Mouse (Mus musculus) myocyte (in vitro differentiated cells): ENCODE results near the gene Epm2a. TPM values are rescaled to one million over a fixed set of nuclear protein-coding genes. Genes with fewer than 3 reads are reported as not detected.

ENCODE experiments used
- H3K27me3 ChIP-seq: one replicate; pipeline ENCODE4 v1.6.1; 2011; ENCODE audit not compliant: control insufficient read depth, insufficient read depth, insufficient read length
- H3K36me3 ChIP-seq: one replicate; pipeline ENCODE4 v1.6.1; 2011; ENCODE audit not compliant: control insufficient read depth, insufficient read depth
- H3K4me2 ChIP-seq: one replicate; pipeline ENCODE4 v1.6.1; 2011; ENCODE audit warnings: low read depth, control low read depth
- H3K4me3 ChIP-seq: one replicate; pipeline ENCODE4 v1.5.1; 2011; ENCODE audit warnings: mild to moderate bottlenecking, control low read depth, moderate library complexity
- H3K79me2 ChIP-seq: one replicate; pipeline ENCODE4 v1.6.1; 2011; ENCODE audit not compliant: control insufficient read depth, insufficient read depth
- H3ac ChIP-seq: one replicate; pipeline ENCODE4 v1.6.1; 2011; ENCODE audit not compliant: control insufficient read depth, insufficient read length
- CEBPB ChIP-seq: IDR thresholded peaks from 2 replicates; pipeline ENCODE4 v1.6.1; 2011; ENCODE audit warnings: mild to moderate bottlenecking, moderate library complexity; ENCODE audit not compliant: poor library complexity, insufficient read depth, severe bottlenecking
- E2F4 ChIP-seq: IDR thresholded peaks from one replicate; pipeline ENCODE4 v1.6.1; 2011; ENCODE audit warnings: mild to moderate bottlenecking, control low read depth, moderate library complexity; ENCODE audit not compliant: insufficient read depth
- MAX ChIP-seq: IDR thresholded peaks from one replicate; pipeline ENCODE4 v1.6.1; 2011; ENCODE audit warnings: low read depth, mild to moderate bottlenecking, control low read depth
- MYOD1 ChIP-seq, 3 experiments: IDR thresholded peaks; one replicate each; pipeline ENCODE4 v1.6.1; 2011; ENCODE audit warnings: control low read depth in 2 of 3, low read depth in 2 of 3, mild to moderate bottlenecking in 2 of 3, moderate library complexity in 1 of 3; ENCODE audit not compliant: insufficient read length in 2 of 3, control insufficient read depth in 1 of 3
- MYOG ChIP-seq, 3 experiments: IDR thresholded peaks; one replicate each; pipeline ENCODE4 v1.6.1; 2011; ENCODE audit warnings: control low read depth in 2 of 3, low read depth in 2 of 3, mild to moderate bottlenecking in 2 of 3; ENCODE audit not compliant: insufficient read length in 2 of 3, control insufficient read depth in 1 of 3, insufficient read depth in 1 of 3
- POLR2A ChIP-seq: IDR thresholded peaks from one replicate; pipeline ENCODE4 v1.6.1; 2011; ENCODE audit warnings: low read depth, mild to moderate bottlenecking, control low read depth, moderate library complexity; ENCODE audit not compliant: insufficient read length
- POLR2AphosphoS2 ChIP-seq: IDR thresholded peaks from one replicate; pipeline ENCODE4 v1.6.1; 2011; ENCODE audit warnings: low read depth, control low read depth; ENCODE audit not compliant: insufficient read length
- REST ChIP-seq: IDR thresholded peaks from one replicate; pipeline ENCODE4 v1.6.1; 2011; ENCODE audit warnings: mild to moderate bottlenecking, control low read depth, moderate library complexity; ENCODE audit not compliant: insufficient read depth, insufficient read length
- SRF ChIP-seq: IDR thresholded peaks from one replicate; pipeline ENCODE4 v1.6.1; 2011; ENCODE audit warnings: low read depth; ENCODE audit not compliant: control insufficient read depth, insufficient read length
- TCF12 ChIP-seq: IDR thresholded peaks from one replicate; pipeline ENCODE4 v1.6.1; 2011; ENCODE audit warnings: mild to moderate bottlenecking, control low read depth; ENCODE audit not compliant: poor library complexity, insufficient read depth, severe bottlenecking
- TCF3 ChIP-seq: IDR thresholded peaks from one replicate; pipeline ENCODE4 v1.6.1; 2011; ENCODE audit warnings: low read depth, control low read depth; ENCODE audit not compliant: insufficient read length
- USF1 ChIP-seq: IDR thresholded peaks from one replicate; pipeline ENCODE4 v1.6.1; 2011; ENCODE audit warnings: low read depth, mild to moderate bottlenecking, control low read depth, moderate library complexity
- polyA plus RNA-seq: library from polyadenylated mRNA; unstranded; fragments of >200 nt; fragmentation: generic; extraction: Trizol; gene quantifications from one replicate; pipeline ENCODE4 v1.2.1, GENCODE M21; 2012; ENCODE audit warnings: missing spikeins

Epm2a gene
- 1.0 TPM for polyA plus RNA-seq

DNA sequence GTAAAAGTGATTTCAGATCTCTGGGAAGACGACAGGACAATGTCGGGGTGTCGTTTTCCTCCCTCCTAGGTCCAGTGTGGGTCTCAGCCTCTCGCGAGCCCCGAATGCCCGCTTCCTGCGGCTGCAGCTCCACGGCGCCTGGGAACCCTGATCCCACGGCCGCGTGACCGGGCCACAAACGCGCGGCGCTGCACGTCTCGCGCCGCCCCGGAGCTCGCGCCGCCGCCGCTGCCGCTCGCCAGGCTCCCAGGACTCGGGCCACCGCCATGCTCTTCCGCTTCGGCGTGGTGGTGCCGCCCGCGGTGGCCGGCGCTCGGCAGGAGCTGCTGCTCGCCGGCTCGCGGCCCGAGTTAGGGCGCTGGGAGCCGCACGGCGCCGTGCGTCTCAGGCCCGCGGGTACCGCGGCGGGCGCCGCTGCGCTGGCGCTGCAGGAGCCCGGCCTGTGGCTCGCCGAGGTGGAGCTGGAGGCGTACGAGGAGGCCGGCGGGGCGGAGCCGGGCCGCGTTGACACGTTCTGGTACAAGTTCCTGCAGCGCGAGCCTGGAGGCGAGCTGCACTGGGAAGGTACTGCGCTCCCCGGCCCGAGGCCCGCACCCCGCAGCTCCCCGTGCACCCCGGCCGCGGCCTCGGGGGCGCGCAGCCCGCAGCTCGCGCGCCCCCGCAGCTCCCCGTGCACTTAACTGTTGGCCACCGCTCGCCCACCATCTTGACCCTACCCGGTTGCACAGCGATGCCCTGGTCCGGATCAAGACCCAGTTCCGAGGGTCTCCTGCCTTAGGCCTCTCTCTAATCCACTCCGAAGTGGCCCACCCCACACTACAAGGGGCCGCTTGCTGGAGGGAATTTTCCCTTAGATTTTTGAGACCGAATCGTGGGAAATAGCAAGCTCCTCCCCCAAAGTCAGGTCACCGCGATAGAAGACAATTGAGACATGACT is at the start of gene Epm2a:
Epm2a (plus strand) TSS at position 200 of the 937 bp plus-strand sequence.
- Histone ChIP-seq H3K4me3 (peak within 1 kb of the TSS; percentile 24), H3K27me3 (peaks cover 10% of the 10 kb centered on the region), H3K36me3 (no peaks in the 10 kb centered on the region), H3ac (peak within 1 kb of the TSS; percentile 86), H3K79me2 (no peaks in the 10 kb centered on the region), H3K4me2 (peak within 1 kb of the TSS; percentile 93)
- peak in 1 of 3 experiments; percentile 10 for TF ChIP-seq MYOG (IDR thresholded peaks at IDR 0.05; ENCODE audit: control insufficient read depth in 1 of 3, insufficient read depth in 1 of 3, insufficient read length in 2 of 3, low read depth in 2 of 3)
- TF ChIP-seq POLR2A = peak; percentile 56
- no peak for TF ChIP-seq POLR2AphosphoS2
- TF ChIP-seq REST = no peak

DNA sequence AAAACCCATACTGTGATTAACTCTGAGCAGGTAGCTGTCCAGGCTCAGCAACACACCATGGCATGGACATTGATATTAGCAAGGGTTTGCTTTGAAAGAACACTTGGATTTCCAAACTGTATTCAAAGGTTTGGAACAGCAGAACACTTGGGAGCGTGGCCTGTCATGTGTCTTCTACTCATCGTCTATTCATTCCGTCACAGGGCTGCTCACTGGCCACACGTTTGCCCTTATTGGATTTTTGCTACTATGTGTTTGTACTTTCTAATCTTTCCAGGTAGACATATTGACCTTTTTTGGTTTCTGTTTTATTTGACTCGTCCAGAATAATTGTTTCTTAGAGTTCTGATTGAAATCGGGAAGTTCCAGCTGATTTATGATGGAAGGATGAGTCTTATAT is 44.8 kb upstream of the Epm2a start:
- H3K27me3 ChIP-seq = no peaks in the 10 kb centered on the region

DNA sequence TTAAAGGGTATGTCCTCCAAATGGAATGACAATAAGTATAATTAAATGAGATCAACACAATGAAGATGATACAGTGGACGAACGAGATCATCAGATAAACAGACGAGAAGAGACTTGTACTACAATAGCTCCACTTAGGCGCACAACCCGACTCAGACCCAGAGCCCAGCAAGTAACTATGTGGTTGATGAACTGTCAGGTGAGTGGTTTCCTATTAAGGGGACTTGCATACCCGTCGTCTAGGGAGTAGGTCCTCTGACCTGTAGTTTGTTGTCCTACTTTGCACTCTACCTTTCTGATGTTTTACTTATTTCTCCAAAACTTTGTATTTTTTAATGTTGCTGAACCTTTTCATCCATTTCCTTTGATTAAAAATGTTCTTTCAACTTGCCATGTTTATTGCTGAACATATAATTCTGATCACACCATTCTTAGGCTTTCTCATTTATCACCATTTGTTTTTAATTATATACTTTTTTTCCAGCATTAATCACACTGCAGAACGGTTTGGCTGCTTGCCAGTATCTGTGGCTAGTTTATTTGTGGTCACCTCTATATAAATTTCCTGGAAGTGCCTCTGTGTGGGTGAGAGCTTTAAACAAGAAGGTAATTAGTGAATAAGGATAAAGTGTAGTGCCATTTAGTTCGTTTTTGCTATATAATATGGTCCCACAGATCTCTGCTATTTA is 37.7 kb upstream of the Epm2a start:
- no peak for TF ChIP-seq SRF
- no peak for TF ChIP-seq USF1
- no peak for TF ChIP-seq MAX
- no peak for TF ChIP-seq POLR2AphosphoS2
- TF ChIP-seq CEBPB = no peak
- TF ChIP-seq REST = no peak
- no peak for TF ChIP-seq E2F4
- TF ChIP-seq TCF12 = no peak
- no peak for TF ChIP-seq POLR2A
- TF ChIP-seq MYOD1 (IDR thresholded peaks at IDR 0.05; ENCODE audit: control insufficient read depth in 1 of 3, insufficient read length in 2 of 3, low read depth in 2 of 3) = no peak
- TF ChIP-seq TCF3 = no peak
- no peak for TF ChIP-seq MYOG (IDR thresholded peaks at IDR 0.05; ENCODE audit: control insufficient read depth in 1 of 3, insufficient read depth in 1 of 3, insufficient read length in 2 of 3, low read depth in 2 of 3)
- Histone ChIP-seq H3K27me3 (no peaks in the 10 kb centered on the region), H3ac (no peak overlapping the region), H3K36me3 (no peaks in the 10 kb centered on the region), H3K4me3 (no peak overlapping the region), H3K4me2 (no peak overlapping the region), H3K79me2 (no peaks in the 10 kb centered on the region)

More for the DNA sequence above, 44.8 kb upstream of the Epm2a start:
- Histone ChIP-seq H3K79me2 (peaks cover 25% of the 10 kb centered on the region), H3K36me3 (peaks cover 18% of the 10 kb centered on the region), H3K4me2 (no peak overlapping the region), H3ac (no peak overlapping the region), H3K4me3 (no peak overlapping the region)
- TF ChIP-seq MAX (no peak), POLR2A (no peak), E2F4 (no peak), MYOD1 (IDR thresholded peaks at IDR 0.05; ENCODE audit: control insufficient read depth in 1 of 3, insufficient read length in 2 of 3, low read depth in 2 of 3) (no peak), CEBPB (no peak), TCF12 (no peak), REST (no peak), TCF3 (no peak), POLR2AphosphoS2 (no peak), MYOG (IDR thresholded peaks at IDR 0.05; ENCODE audit: control insufficient read depth in 1 of 3, insufficient read depth in 1 of 3, insufficient read length in 2 of 3, low read depth in 2 of 3) (no peak)

DNA sequence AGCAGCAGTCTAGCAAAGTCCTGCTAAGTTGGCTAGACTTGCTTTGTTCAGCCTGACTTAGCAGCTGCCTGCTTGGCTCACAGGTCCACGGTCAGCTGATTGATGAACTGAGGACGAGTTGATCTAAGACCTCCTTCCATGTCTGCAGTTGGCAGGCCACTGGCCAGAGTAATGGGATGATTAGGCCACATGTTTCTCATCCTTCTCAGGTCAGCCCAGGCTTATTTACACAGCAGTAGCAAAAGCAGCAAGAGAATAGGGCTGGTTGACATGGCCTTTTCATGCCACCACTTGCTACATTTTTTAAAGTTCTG is 37.2 kb upstream of the Epm2a start:
- H3K4me2 ChIP-seq = no peak overlapping the region
- no peaks in the 10 kb centered on the region for H3K79me2 ChIP-seq
- H3K27me3 ChIP-seq = no peaks in the 10 kb centered on the region
- H3K4me3 ChIP-seq = no peak overlapping the region
- no peak overlapping the region for H3ac ChIP-seq
- no peak for TF ChIP-seq MYOD1 (IDR thresholded peaks at IDR 0.05; ENCODE audit: control insufficient read depth in 1 of 3, insufficient read length in 2 of 3, low read depth in 2 of 3)
- TF ChIP-seq REST = no peak
- TF ChIP-seq TCF12 = no peak
- TF ChIP-seq E2F4 = no peak
- no peak for TF ChIP-seq POLR2A
- no peak for TF ChIP-seq USF1
- TF ChIP-seq POLR2AphosphoS2 = peak; percentile 16
- no peak for TF ChIP-seq TCF3
- peak in 1 of 3 experiments; percentile 26 for TF ChIP-seq MYOG (IDR thresholded peaks at IDR 0.05; ENCODE audit: control insufficient read depth in 1 of 3, insufficient read depth in 1 of 3, insufficient read length in 2 of 3, low read depth in 2 of 3)
- no peak for TF ChIP-seq CEBPB
- no peak for TF ChIP-seq SRF
- no peak for TF ChIP-seq MAX
- no peaks in the 10 kb centered on the region for H3K36me3 ChIP-seq
